Mouse (Mus musculus): ENCODE data around the gene Kctd7. TPM values are rescaled to one million over a fixed set of nuclear protein-coding genes. Genes with fewer than 3 reads are reported as not detected.
A peak's percentile ranks its signal among the peaks of the same experiment; 100 is the strongest.

The Kctd7 gene
- polyA plus RNA-seq, 1 experiment from 2014 or later = 3.7 TPM

- no peak overlapping the region for H3K4me3 ChIP-seq (ENCODE audit: low read length)
- H3K4me2 ChIP-seq (ENCODE audit: low read depth, low read length) = no peak overlapping the region
- H3K9me3 ChIP-seq (ENCODE audit: control insufficient read depth, low read length) = no peaks in the 10 kb centered on the region
- no peaks in the 10 kb centered on the region; the same call in none of the 2 replicates for H3K36me3 ChIP-seq (ENCODE audit: control insufficient read depth, insufficient read depth, low read length)
- 92% methylated on average over 1 of the region's 1 CpGs for WGBS
- 0 out of 2 replicates have a peak, but pooled peaks cover 2% of the 10 kb centered on the region for H3K4me1 ChIP-seq (ENCODE audit: control insufficient read depth, insufficient read depth, low read length)
- no peak overlapping the region for H3K9ac ChIP-seq (ENCODE audit: low read depth, low read length)
- no peak overlapping the region for H3K27ac ChIP-seq (ENCODE audit: low read length)
- H3K27me3 ChIP-seq (replicated peaks; ENCODE audit: control insufficient read depth, insufficient read depth, low read length) = no peaks in the 10 kb centered on the region
- ATAC-seq = no peak
Observed at GRCm38 (mm10) chr5:130196307-130196706, 51.6 kb downstream of the Kctd7 start.

DNA sequence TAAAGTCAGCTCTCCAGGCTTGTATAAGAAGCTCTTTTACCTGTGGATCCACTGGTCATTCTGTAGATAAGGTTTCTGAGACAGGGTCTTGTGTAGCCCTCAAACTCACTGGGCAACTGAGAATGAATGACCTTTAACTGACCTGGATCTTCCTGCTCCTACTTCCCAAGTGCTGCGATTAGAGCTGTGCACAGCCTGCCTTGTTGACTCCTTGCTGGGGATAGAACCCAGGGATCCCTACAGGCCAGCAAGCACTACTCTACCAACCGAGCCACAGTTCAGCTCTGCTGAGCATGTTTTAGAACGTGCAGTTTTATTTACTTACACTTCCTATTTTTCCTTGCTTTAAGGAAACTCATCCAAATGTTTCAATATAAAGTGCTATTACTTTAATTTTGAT is 52.8 kb downstream of the Kctd7 start:
- H3K36me3 ChIP-seq (ENCODE audit: control insufficient read depth, insufficient read depth, low read length) = no peaks in the 10 kb centered on the region; the same call in none of the 2 replicates
- no peak overlapping the region for H3K4me3 ChIP-seq (ENCODE audit: low read length)
- 77% methylated on average over 3 of the region's 3 CpGs for WGBS
- H3K4me2 ChIP-seq (ENCODE audit: low read depth, low read length) = no peak overlapping the region
- H3K9ac ChIP-seq (ENCODE audit: low read depth, low read length) = no peak overlapping the region
- no peaks in the 10 kb centered on the region for H3K27me3 ChIP-seq (replicated peaks; ENCODE audit: control insufficient read depth, insufficient read depth, low read length)
- ATAC-seq = no peak
- 0 out of 2 replicates have a peak, but pooled peaks cover 2% of the 10 kb centered on the region for H3K4me1 ChIP-seq (ENCODE audit: control insufficient read depth, insufficient read depth, low read length)
- no peaks in the 10 kb centered on the region for H3K9me3 ChIP-seq (ENCODE audit: control insufficient read depth, low read length)
- no peak overlapping the region for H3K27ac ChIP-seq (ENCODE audit: low read length)

- WGBS = 89% methylated on average over 7 of the region's 7 CpGs
- H3K4me3 ChIP-seq (ENCODE audit: low read length) = no peak overlapping the region
- no peak for ATAC-seq
- no peak overlapping the region for H3K9ac ChIP-seq (ENCODE audit: low read depth, low read length)
- no peaks in the 10 kb centered on the region for H3K9me3 ChIP-seq (ENCODE audit: control insufficient read depth, low read length)
- 0 out of 2 replicates have a peak, but pooled peaks cover 2% of the 10 kb centered on the region for H3K4me1 ChIP-seq (ENCODE audit: control insufficient read depth, insufficient read depth, low read length)
- no peaks in the 10 kb centered on the region; the same call in none of the 2 replicates for H3K36me3 ChIP-seq (ENCODE audit: control insufficient read depth, insufficient read depth, low read length)
- no peaks in the 10 kb centered on the region for H3K27me3 ChIP-seq (replicated peaks; ENCODE audit: control insufficient read depth, insufficient read depth, low read length)
- H3K4me2 ChIP-seq (ENCODE audit: low read depth, low read length) = no peak overlapping the region
- no peak overlapping the region for H3K27ac ChIP-seq (ENCODE audit: low read length)
Observed at GRCm38 (mm10) chr5:130197981-130198380, 53.3 kb downstream of the Kctd7 start.

GRCm38 (mm10) chr5:130200233-130201029 is 55.8 kb downstream of the Kctd7 start:
- 67% methylated on average over 10 of the region's 10 CpGs for WGBS
- ATAC-seq = peak; percentile 82
- peak overlapping the region; percentile 33; the same call in 1 of the 2 replicates for H3K27ac ChIP-seq (ENCODE audit: low read length)
- H3K36me3 ChIP-seq (ENCODE audit: control insufficient read depth, insufficient read depth, low read length) = no peaks in the 10 kb centered on the region; the same call in 1 of the 2 replicates
- no peaks in the 10 kb centered on the region for H3K9me3 ChIP-seq (ENCODE audit: control insufficient read depth, low read length)
- H3K27me3 ChIP-seq (replicated peaks; ENCODE audit: control insufficient read depth, insufficient read depth, low read length) = no peaks in the 10 kb centered on the region
- no peak overlapping the region for H3K4me3 ChIP-seq (ENCODE audit: low read length)
- H3K9ac ChIP-seq (ENCODE audit: low read depth, low read length) = no peak overlapping the region
- H3K4me1 ChIP-seq (ENCODE audit: control insufficient read depth, insufficient read depth, low read length) = 0 out of 2 replicates have a peak, but pooled peaks cover 2% of the 10 kb centered on the region
- no peak overlapping the region for H3K4me2 ChIP-seq (ENCODE audit: low read depth, low read length)

- Histone ChIP-seq H3K4me3 (ENCODE audit: low read length) (no peak overlapping the region), H3K36me3 (ENCODE audit: control insufficient read depth, insufficient read depth, low read length) (peaks cover 2% of the 10 kb centered on the region; the same call in 1 of the 2 replicates), H3K4me2 (ENCODE audit: low read depth, low read length) (no peak overlapping the region), H3K9me3 (ENCODE audit: control insufficient read depth, low read length) (no peaks in the 10 kb centered on the region), H3K27ac (ENCODE audit: low read length) (no peak overlapping the region), H3K27me3 (replicated peaks; ENCODE audit: control insufficient read depth, insufficient read depth, low read length) (no peaks in the 10 kb centered on the region), H3K4me1 (ENCODE audit: control insufficient read depth, insufficient read depth, low read length) (0 out of 2 replicates have a peak, but pooled peaks cover 2% of the 10 kb centered on the region), H3K9ac (ENCODE audit: low read depth, low read length) (no peak overlapping the region)
- 80% methylated on average over 4 of the region's 4 CpGs for WGBS
- ATAC-seq = no peak
Observed at GRCm38 (mm10) chr5:130203948-130204347, 59.3 kb downstream of the Kctd7 start.

DNA sequence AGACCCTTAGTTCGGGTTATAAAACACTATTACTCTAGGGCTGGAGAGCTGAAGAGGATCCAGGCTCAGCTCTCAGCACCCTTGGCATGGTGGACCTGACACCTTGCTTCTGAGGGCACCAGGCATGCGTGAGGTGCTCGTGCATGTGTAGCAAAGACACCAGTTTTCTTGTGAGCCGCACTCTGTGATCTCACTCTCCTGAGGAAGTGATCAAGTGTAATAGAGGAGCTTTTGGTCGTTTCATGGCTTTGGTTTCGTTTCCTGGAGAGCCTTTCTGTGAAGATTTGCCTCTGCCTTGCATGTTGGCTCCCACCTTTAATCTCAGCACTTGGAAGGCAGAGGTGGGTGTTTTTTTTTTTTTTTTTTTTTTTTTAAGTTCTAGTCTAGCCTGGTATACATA is 59.9 kb downstream of the Kctd7 start:
- Histone ChIP-seq H3K9ac (ENCODE audit: low read depth, low read length) (no peak overlapping the region), H3K27me3 (replicated peaks; ENCODE audit: control insufficient read depth, insufficient read depth, low read length) (no peaks in the 10 kb centered on the region), H3K9me3 (ENCODE audit: control insufficient read depth, low read length) (no peaks in the 10 kb centered on the region), H3K27ac (ENCODE audit: low read length) (no peak overlapping the region), H3K4me2 (ENCODE audit: low read depth, low read length) (no peak overlapping the region), H3K4me3 (ENCODE audit: low read length) (no peak overlapping the region), H3K36me3 (ENCODE audit: control insufficient read depth, insufficient read depth, low read length) (peaks cover 6% of the 10 kb centered on the region; the same call in 1 of the 2 replicates), H3K4me1 (ENCODE audit: control insufficient read depth, insufficient read depth, low read length) (0 out of 2 replicates have a peak, but pooled peaks cover 2% of the 10 kb centered on the region)
- ATAC-seq = no peak
- 86% methylated on average over 6 of the region's 6 CpGs for WGBS

Other genes with a start within 250 kb of the Kctd7 start
- gene Zbed5, start 249.1 kb upstream of the Kctd7 start, polyA plus RNA-seq (2015; fragmentation: Nextera tagmentation; extraction: Ambion mirVana) = 2.2 and 2.4 TPM in 2 replicates
- gene Phkg1, start 246.3 kb upstream of the Kctd7 start, polyA plus RNA-seq (2015; fragmentation: Nextera tagmentation; extraction: Ambion mirVana) = 0.11 TPM in 1 of 2 replicates, not detected in the other
- gene Nupr1l, start 236.3 kb upstream of the Kctd7 start, polyA plus RNA-seq (2015; fragmentation: Nextera tagmentation; extraction: Ambion mirVana) = 2.1 and 2.3 TPM in 2 replicates
- 22.1 and 28.8 TPM in 2 replicates for gene Vkorc1l1, start 202.9 kb upstream of the Kctd7 start, polyA plus RNA-seq (2015; fragmentation: Nextera tagmentation; extraction: Ambion mirVana)
- gene Gusb, start 141.8 kb upstream of the Kctd7 start, polyA plus RNA-seq (2015; fragmentation: Nextera tagmentation; extraction: Ambion mirVana) = 110 and 131 TPM in 2 replicates
- gene Asl, start 115.6 kb upstream of the Kctd7 start, polyA plus RNA-seq (2015; fragmentation: Nextera tagmentation; extraction: Ambion mirVana) = 74.1 and 89.4 TPM in 2 replicates
- gene Crcp, start 115.6 kb upstream of the Kctd7 start, polyA plus RNA-seq (2015; fragmentation: Nextera tagmentation; extraction: Ambion mirVana) = 37.2 and 38.7 TPM in 2 replicates
- 46.4 and 51.7 TPM in 2 replicates for gene Tpst1, start 71.5 kb upstream of the Kctd7 start, polyA plus RNA-seq (2015; fragmentation: Nextera tagmentation; extraction: Ambion mirVana)
- gene Rabgef1, start 26.9 kb downstream of the Kctd7 start, polyA plus RNA-seq (2015; fragmentation: Nextera tagmentation; extraction: Ambion mirVana) = 26.1 and 26.8 TPM in 2 replicates
- gene Tmem248, start 72.2 kb downstream of the Kctd7 start, polyA plus RNA-seq (2015; fragmentation: Nextera tagmentation; extraction: Ambion mirVana) = 27.3 and 28.6 TPM in 2 replicates
- 78.1 and 83.6 TPM in 2 replicates for gene Sbds, start 110.7 kb downstream of the Kctd7 start, polyA plus RNA-seq (2015; fragmentation: Nextera tagmentation; extraction: Ambion mirVana)
- 22.6 and 24.8 TPM in 2 replicates for gene Tyw1, start 110.8 kb downstream of the Kctd7 start, polyA plus RNA-seq (2015; fragmentation: Nextera tagmentation; extraction: Ambion mirVana)
- 0.09 and 0.27 TPM in 2 replicates for gene Caln1, start 224.6 kb downstream of the Kctd7 start, polyA plus RNA-seq (2015; fragmentation: Nextera tagmentation; extraction: Ambion mirVana)
- gene A330070K13Rik, start 239.8 kb downstream of the Kctd7 start, polyA plus RNA-seq (2015; fragmentation: Nextera tagmentation; extraction: Ambion mirVana) = not detected in 2 replicates